Mouse (Mus musculus): ENCODE data around the gene L3hypdh.
"Not testable (repeated sequence)": the region's sequence is repeated elsewhere in the genome, so short reads cannot be mapped to it uniquely, and the experiment has no call there.

The L3hypdh gene

DNA sequence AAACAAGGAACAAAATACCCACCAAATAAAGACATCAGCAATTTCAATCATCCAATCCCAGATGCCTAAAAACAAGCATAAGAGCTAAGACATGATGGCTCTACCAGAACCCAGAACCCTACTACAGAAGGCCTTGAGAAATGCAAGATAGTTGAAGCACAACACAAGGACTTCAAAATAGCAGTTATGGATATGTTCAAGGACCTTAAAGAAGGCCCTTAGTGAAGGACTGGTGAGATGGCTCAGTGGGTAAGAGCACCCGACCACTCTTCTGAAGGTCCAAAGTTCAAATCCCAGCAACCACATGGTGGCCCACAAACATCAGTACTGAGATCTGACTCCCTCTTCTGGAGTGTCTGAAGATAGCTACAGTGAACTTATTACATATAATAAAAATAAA, 27.5 kb downstream of the L3hypdh start:
- in situ Hi-C loops (cut with MboI, MseI) = no loop called here

- in situ Hi-C loops (cut with MboI, MseI) = no loop called here
Measured at GRCm38 (mm10) chr12:72053851-72054250, 31.4 kb downstream of the L3hypdh start.

GRCm38 (mm10) chr12:72053303-72053702, 31.9 kb downstream of the L3hypdh start:
- in situ Hi-C loops (cut with MboI, MseI) = no loop called here

DNA sequence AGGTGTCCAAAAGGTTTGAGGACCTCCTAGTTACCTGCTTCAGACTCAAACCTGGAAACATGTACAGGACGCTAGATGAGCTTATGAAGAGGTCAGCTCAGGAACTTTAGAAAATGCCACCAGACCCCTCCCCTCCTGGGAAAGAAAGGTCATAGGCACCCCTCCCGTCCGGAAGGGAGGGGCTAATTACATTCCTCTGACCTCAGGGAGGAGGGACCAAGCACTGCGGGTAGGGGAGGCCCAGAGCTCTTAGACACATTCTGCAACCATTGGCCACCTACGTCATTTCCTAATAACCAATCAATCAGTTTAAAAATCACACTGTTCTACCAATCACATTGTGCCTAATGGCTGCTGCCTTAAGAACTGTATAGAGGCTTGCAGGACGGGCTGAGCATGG, 32.7 kb downstream of the L3hypdh start:
- in situ Hi-C loops (cut with MboI, MseI) = no loop called here

- in situ Hi-C loops (cut with MboI, MseI) = no loop called here
Measured at GRCm38 (mm10) chr12:72050821-72051220, 34.4 kb downstream of the L3hypdh start.

DNA sequence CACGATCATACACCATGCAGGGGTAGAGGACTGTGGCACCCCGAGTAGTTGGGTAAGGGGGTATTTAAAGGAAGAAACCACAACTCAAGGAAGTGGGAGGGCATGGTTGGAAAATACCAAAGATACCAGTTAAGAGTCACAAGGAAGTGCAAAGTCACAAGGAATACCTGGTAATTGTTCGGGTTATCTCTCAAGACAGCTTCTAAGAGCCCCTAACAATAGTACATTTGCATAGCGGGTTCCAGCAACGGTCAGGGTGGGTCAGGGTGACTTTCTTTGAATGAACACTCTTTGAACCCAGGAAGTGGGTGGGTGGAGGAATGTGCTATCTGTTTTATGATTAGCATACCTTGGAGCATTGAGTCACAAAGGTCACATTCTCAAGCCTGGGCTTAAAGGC, 35.1 kb downstream of the L3hypdh start:
- in situ Hi-C loops (cut with MboI, MseI) = not testable (repeated sequence)

DNA sequence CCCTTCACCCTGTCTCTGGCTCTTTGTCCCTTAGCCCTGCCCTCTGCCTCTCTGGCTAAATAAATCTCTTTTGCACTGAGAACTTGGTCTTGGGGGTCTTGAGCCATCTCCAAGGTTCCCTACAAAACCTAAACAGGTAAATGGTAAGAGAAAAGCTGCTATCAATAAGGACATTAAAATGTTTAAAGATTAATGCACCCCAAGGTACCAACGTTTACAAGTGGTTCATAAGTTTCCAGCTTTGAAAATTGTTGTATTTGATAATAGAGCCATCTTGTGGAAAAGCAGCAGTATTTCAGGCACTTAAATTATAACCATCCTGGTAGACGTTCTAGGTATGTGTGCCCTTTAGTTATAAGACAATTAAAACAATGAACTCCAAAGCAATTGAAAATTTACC, 37.7 kb downstream of the L3hypdh start:
- in situ Hi-C loops (cut with MboI, MseI) = loop anchor here (5.0 kb wide), 1 partner anchor 280 kb away; no protein-coding TSS in a partner anchor

GRCm38 (mm10) chr12:72041238-72041637, 44.0 kb downstream of the L3hypdh start:
- in situ Hi-C loops (cut with MboI, MseI) = no loop called here

- in situ Hi-C loops (cut with MboI, MseI) = loop anchor here (10.0 kb wide), 1 partner anchor 625 kb away; no protein-coding TSS in a partner anchor
Measured at GRCm38 (mm10) chr12:72039501-72039900, 45.7 kb downstream of the L3hypdh start.

DNA sequence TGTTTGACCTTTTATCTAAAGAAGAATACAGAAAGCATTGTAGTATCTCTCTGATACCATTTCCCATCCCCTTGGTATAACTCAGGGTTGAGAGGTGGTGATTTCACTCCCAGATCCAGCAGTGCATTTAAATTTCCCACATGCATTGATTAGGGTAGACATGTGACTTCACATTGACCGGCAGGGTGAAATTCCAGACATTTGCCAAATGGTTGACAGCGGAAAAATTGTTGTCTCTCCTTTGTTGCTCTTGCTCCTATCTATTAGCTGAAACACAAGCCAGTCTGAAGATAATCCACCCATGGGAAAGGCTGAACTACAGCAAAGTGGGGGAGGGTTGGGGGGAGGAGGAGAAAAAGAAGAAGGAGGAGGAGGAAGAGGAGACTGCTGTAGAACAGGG, 46.4 kb downstream of the L3hypdh start:
- in situ Hi-C loops (cut with MboI, MseI) = loop anchor here (10.0 kb wide), 1 partner anchor 624 kb away; no protein-coding TSS in a partner anchor

- in situ Hi-C loops (cut with MboI, MseI) = loop anchor here (10.0 kb wide), 1 partner anchor 622 kb away; no protein-coding TSS in a partner anchor
Measured at GRCm38 (mm10) chr12:72037049-72037448, 48.2 kb downstream of the L3hypdh start.

DNA sequence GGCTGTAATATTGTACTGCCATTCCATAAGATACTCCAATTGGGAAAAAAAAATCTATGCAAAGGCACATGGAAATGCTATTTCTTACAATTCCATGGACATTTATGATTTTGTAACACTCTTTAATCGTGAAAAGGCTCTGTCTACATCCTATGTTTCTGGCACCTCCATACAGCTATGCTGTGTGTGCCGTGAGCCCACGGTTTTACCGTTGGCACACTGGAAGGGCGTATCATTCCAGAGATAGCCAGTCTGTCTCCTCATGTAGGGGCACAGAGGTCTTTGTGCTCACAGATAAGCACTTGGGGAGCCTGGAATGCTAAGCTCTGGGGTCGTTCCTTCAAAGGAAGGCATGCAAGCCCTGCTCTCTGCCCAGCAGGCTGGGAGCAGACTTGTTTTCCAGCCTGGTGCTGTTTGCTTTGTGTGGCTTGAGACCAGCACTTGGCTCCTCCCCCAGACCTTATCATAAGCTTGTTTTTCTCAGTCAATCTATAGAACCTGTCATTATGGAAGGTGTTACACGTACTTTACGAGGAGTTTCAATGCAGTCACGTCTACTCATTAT, 49.1 kb downstream of the L3hypdh start:
- in situ Hi-C loops (cut with MboI, MseI) = loop anchor here (10.0 kb wide), 1 partner anchor 621 kb away; no protein-coding TSS in a partner anchor

- in situ Hi-C loops (cut with MboI, MseI) = loop anchor here (10.0 kb wide), 1 partner anchor 617 kb away; no protein-coding TSS in a partner anchor
Measured at GRCm38 (mm10) chr12:72031794-72032193, 53.4 kb downstream of the L3hypdh start.

GRCm38 (mm10) chr12:72031171-72031570, 54.1 kb downstream of the L3hypdh start:
- in situ Hi-C loops (cut with MboI, MseI) = loop anchor here (10.0 kb wide), 1 partner anchor 616 kb away; no protein-coding TSS in a partner anchor

GRCm38 (mm10) chr12:72025275-72025795, 59.9 kb downstream of the L3hypdh start:
- in situ Hi-C loops (cut with MboI, MseI) = no loop called here

GRCm38 (mm10) chr12:72023572-72023971, 61.7 kb downstream of the L3hypdh start:
- in situ Hi-C loops (cut with MboI, MseI) = no loop called here
